Mouse (Mus musculus): ENCODE measurements around the gene Filip1.

The Filip1 gene

GRCm38 (mm10) chr9:79823438-79823837, 189.2 kb downstream of the Filip1 start:
- no peak for DNase-seq

DNA sequence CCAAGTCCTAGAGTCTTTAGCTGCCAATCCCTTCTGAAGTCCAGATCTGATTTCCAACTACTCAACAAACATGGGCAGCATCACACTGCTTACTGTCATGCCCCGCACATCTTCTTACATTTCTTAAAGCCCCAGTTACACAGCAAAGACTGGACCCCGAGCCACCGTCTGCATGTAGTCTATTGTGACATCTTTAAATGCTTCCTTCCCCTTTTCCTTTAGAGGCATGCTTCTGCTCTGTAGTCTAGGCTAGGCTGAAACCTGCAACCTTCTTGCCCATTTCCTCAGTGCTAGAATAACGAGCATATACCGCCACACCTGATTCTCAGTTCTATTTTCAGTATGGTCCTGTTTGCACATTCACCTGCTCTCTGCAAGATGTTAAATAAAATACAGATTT, 196.2 kb downstream of the Filip1 start:
- no peak for DNase-seq

DNA sequence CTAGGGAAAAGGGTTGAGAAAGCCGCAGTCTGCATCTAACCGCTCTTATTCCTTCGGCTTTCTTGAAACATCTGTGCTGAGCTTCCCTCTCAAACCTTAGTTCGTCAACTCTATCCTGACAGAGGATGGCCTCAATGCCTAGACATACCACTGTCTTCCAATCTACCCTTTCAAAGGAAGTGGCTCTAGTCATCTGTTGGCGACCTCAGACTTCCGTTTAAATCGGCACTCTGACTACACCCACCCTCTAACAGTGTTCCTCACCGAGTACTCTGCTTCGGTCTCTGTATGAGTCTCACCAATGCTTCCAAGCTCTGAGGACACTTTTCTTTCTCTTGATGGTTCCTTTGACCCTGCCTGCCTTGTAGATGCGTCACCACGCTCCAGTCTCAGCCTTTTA, 196.6 kb downstream of the Filip1 start:
- DNase-seq, result no peak

- DNase-seq, result no peak
These were observed 198.1 kb downstream of the Filip1 start for GRCm38 (mm10) chr9:79814592-79814991.

DNA sequence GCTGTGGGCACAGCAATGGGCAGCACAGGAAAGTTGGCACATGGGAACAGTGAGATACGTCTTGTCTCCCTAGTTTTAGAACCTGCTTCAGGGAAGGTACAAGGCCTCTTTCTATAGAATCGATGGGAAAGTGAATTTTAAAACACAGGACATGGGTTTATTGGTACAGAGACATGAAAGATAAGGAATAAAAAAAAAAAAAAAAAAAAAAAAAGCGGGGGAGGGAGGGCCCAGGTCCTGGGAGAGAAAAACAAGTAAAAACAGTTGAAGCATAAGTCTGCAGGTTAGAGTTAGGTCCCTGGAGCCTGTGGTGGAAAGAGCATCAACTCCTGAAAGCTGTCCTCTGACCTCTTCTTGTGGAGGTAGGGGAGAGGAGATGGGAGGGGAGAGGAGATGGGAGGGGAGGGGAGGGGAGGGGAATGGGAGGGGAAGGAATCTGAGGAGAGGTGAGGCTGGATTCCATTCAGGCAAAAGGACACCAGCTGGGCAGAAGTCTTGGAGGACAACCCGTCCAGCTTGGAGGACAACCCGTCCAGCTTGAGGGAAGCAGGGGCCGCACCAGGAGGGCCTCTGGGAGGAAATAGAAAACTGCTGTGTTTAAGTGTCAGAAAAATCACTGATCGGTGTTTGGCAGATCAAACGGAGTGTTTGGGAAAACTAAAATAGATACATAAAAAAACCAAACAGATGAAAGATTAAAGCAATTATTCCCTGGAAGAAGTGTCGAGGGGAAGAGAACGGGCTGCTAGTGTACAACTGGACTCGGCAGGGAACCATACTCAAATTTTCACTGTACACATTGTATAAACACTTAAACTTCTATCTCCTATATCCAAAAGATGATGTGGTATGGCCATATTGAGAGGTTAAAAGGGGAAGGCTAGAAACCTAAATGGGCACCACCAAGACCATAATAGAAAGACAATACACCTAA, 201.4 kb downstream of the Filip1 start:
- no peak for DNase-seq

DNA sequence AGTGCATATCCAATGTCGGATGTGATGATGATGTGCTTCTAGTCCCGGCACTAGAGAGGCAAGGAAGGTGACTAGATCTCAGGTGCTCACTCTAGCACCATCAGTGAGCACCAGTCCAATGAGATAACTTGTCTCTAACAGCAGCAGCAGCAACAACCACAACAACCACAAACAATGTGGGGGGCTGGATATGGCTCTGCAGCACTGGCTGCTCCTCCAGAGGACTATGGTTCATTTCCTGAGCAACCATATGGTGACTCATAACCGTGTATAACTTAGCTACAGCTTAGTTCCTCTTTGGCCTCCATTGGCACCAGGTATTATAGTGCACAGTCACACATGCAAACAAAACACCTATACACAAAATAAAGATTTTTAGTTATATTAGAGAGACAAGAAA, 202.1 kb downstream of the Filip1 start:
- DNase-seq, result no peak

- no peak for DNase-seq
These were observed 203.2 kb downstream of the Filip1 start for GRCm38 (mm10) chr9:79809411-79809810.

DNA sequence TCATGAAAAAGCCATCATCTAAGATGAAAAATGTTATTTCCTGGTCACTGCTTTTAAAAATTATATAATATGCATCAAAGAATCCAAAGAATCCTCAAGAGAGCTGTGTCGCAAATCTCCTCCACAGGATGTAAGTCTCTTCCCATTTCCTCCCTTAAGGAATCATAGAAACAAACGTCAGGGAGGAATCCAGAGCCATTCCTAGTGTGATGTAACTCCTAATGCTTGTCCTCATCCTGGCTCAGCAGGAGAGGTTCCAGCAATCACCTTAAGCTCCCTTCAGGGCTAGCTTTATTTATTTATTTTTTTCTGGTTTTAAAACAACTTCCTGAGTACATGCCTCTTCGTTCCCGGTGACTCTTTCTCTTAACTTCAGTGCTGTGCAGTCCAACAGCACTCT, 205.5 kb downstream of the Filip1 start:
- DNase-seq, result no peak

DNA sequence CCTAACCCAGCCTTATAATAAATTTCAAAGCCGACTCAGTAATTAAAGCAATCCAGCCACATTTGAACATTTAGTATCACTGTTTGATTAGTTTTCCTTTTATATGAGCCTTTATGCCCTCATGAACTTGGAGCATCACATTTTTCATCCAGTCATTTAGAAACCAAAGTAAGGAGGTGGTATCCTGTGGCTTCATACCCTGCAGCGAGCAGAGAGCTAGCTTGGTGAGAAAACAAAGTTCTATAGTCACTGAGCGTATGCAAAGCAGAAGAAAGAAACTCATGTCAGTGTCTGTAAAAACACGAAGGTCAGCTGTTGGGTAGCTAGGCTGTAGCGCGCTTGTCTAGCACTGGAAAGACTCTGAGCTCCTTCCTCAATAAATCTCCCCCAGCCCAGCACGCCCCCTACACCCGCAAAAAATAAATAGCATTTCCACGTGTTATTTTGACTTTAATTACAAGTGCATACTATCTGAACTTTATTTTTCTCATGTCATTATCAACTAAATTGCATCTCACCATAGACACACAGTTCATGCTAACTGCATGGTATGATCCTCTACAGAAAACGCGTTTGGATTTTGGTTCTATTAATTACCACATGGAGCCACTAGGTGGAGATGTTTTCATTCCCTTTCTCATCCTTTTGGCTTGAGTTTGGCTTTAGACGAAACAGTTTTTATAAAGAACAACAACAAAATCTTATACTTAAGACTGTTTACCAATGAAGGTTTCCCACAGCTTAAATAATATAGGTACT, 206.2 kb downstream of the Filip1 start:
- DNase-seq, result peak; percentile 69

- peak; percentile 56 for DNase-seq
These were observed 207.2 kb downstream of the Filip1 start for GRCm38 (mm10) chr9:79805426-79805825.

DNA sequence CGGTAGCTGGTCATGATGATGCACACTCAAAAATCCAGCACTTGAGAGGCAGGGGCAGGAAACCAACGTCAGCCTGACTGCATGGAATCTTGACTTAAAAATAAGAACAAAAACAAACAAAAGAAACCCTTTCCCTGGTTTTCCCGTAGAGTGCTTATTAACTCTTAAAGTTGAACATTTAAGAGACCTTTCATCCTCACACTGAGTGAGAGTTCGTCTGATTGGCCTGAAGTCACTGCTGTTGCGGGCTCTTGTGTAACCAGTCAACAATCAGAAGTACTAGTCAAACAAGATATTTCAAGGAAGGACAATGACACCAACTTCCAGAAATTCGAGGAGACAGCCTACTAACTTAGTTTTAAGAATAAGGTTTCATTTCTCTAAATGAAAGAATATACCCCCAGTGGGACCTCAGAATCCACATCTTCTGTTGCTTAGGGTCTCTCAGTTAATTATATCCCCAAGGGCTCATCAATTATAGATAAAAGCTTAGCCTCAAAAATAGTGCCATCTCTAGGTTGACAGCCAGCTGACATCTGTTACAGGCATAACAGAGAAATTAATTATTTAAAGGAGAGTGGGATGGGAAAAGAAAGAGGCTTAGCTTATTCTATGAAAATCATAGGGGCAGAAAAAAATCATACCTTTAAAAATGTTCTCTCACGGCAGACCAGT, 216.1 kb downstream of the Filip1 start:
- DNase-seq, result peak; percentile 84

DNA sequence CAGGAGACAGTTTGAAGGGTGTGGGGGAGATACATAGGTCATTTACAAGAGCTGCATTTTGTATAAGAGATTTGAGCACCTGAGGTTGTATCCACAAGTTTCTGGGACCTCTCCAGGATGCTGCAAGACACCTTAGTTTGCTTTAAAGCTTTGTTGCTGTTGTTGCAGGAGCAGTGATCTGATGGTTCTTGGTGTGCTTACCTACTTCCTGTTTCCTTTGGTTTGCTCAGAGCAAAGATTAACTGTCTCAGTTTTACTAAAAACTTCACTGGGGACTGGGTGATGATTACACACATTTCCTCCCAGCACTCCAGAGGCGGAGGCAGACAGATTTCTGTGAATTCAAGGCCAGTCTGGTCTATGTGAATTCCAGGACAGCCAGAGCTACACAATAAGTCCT, 217.6 kb downstream of the Filip1 start:
- DNase-seq, result peak; percentile 74

DNA sequence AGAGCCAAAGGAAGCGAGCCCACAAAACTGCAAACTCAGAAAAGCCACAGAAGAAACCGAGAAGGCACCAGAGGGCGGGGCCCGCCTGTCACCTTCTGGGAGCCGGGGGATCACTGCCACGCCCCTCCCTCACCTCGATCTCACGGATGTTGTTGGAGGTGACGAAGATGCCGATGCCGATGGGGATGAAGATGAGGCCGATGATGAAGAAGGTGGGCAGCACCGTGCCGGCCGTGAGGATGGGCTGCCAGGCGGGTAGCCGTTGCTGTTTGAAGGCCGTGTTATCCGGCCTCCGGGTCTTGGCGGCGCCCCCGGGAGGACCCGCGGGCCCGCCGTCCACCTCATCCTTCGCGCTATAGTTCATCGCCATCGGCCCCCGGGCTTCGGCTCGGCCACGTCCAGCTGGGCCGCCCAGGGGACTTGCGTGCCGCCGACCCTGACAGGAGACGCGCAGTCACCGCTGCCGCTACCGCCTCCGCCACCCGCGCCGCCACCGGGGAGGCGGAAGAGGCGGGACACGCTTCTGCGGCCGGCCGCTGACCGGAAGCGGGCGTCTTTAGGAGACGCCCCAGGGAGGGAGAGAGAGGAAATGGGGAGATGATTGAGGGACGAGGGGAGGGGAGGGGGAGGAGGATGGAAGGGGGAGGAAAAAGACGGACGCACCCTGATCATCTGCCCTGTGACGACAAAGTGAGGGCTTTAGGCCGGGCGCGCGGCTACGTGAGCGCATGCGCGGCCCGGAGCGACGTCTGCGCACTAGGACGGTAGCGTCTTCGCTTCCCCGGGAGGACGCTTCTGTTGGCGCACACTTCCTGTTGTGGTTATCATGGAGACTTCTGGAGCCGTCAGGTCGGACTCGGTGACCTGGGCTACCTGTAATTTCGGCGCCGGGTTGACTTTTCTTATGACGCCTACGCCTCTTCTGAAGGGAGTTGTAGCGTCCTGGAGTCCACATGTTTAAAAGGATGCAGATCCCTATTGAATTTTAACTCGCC, 219.5 kb downstream of the Filip1 start, which contains the start of gene Tmem30a:
Gene Tmem30a (minus strand): TSS at position 667 of the 995 bp plus-strand sequence.
- peak; percentile 96 for DNase-seq

DNA sequence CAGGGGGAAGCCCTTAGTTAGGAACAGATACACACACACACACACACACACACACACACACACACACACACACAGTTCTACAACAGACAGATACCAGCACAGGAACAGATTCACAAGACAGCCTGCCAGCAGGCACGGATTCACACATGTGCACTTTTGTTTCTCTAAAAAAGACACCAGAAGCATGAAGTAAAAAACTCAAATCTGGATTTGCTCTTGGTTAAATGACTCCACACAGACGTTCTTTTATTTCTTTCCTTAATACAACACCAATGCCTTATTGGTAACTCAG, 226.9 kb downstream of the Filip1 start:
- DNase-seq, result no peak

- DNase-seq, result no peak
These were observed 227.5 kb downstream of the Filip1 start for GRCm38 (mm10) chr9:79784934-79785793.

GRCm38 (mm10) chr9:79784439-79784838, 228.2 kb downstream of the Filip1 start:
- no peak for DNase-seq

- no peak for DNase-seq
These were observed 233.3 kb downstream of the Filip1 start for GRCm38 (mm10) chr9:79779354-79779753.

- peak; percentile 72 for DNase-seq
These were observed 245.6 kb downstream of the Filip1 start for GRCm38 (mm10) chr9:79766991-79767545.

DNA sequence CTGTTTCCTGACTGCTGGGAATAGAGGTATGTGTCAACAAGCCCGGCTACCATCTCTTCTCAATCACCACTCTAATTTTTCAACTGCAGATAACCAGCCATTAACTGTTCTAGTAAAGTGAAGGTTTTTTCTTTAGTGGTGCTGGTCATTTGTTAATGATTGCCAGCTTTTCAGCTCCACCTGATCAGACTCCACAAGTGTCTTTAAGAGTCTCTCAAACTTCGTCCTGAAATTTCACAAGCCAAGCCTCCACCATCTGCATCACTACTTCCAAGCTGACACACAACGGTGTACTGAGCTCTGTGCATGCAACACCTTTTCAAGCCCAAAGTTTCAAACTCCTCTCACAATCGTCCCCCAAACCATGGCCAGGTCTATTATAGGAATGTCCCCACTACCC, 247.3 kb downstream of the Filip1 start:
- peak; percentile 64 for DNase-seq
